Mouse (Mus musculus): ENCODE data around the gene Parp3. TPM values are rescaled to one million over a fixed set of nuclear protein-coding genes. Genes with fewer than 3 reads are reported as not detected.

Parp3 gene
- polyA plus RNA-seq, 1 experiment = 99.0 TPM

- TF ChIP-seq CTCF (IDR thresholded peaks at IDR 0.05; ENCODE audit: borderline replicate concordance, insufficient read depth, low read length) (peak; percentile 5; the same call in 1 of the 2 replicates), POLR2A (IDR thresholded peaks at IDR 0.05; ENCODE audit: low read depth, low read length) (no peak)
- no peak overlapping the region for H3K4me3 ChIP-seq (ENCODE audit: insufficient read depth, low read length)
Measured at GRCm38 (mm10) chr9:106442680-106443079, 34.1 kb downstream of the Parp3 start.

GRCm38 (mm10) chr9:106436566-106436965, 40.2 kb downstream of the Parp3 start:
- Histone ChIP-seq H3K4me1 (ENCODE audit: control insufficient read depth, insufficient read depth, low read length) (0 out of 2 replicates have a peak, but pooled peaks cover 5% of the 10 kb centered on the region), H3K4me3 (ENCODE audit: insufficient read depth, low read length) (no peak overlapping the region), H3K27ac (ENCODE audit: insufficient read depth, low read length) (no peak overlapping the region)
- TF ChIP-seq CTCF (IDR thresholded peaks at IDR 0.05; ENCODE audit: borderline replicate concordance, insufficient read depth, low read length) (no peak), POLR2A (IDR thresholded peaks at IDR 0.05; ENCODE audit: low read depth, low read length) (no peak)

More at GRCm38 (mm10) chr9:106442680-106443079, 34.1 kb downstream of the Parp3 start:
- Histone ChIP-seq H3K4me1 (ENCODE audit: control insufficient read depth, insufficient read depth, low read length) (no peaks in the 10 kb centered on the region), H3K27ac (ENCODE audit: insufficient read depth, low read length) (no peak overlapping the region)

DNA sequence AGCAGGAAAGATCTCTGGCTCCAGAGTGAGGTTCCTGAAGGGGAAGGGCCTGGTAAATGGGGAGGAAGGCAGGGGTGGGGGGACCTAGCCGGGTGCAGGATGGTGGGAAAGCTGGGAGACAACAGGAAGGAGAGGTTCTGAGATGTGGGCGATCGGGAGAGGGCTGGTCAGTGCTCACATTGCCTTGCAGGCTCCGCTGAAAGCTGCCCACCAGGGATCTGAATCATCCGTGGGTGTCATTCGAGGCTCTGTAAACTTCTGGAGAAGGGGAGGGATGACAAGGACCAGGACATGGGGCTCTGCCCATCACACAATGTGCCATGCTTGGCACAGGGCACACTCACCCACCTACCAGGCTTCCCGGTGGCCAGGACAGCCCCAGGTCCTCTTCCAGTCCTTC, 43.4 kb downstream of the Parp3 start:
- TF ChIP-seq CTCF (IDR thresholded peaks at IDR 0.05; ENCODE audit: borderline replicate concordance, insufficient read depth, low read length) (no peak), POLR2A (IDR thresholded peaks at IDR 0.05; ENCODE audit: low read depth, low read length) (peak; percentile 41; the same call in 1 of the 2 replicates)
- H3K27ac ChIP-seq (ENCODE audit: insufficient read depth, low read length) = no peak overlapping the region
- H3K4me3 ChIP-seq (ENCODE audit: insufficient read depth, low read length) = no peak overlapping the region
- H3K4me1 ChIP-seq (ENCODE audit: control insufficient read depth, insufficient read depth, low read length) = 0 out of 2 replicates have a peak, but pooled peaks cover 5% of the 10 kb centered on the region

DNA sequence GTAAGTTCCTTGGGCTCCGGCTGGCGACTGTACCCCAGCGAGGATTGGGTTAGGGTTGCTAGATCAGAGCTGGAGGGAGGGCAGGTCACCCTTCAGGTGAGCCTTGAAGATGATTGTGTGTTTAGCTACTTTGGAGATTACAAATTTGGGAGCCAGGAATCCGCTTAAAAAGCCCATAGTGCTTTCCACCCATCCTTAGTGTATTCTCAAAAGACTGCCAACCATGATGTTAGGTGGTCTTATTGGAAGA, 46.8 kb downstream of the Parp3 start:
- TF ChIP-seq CTCF (IDR thresholded peaks at IDR 0.05; ENCODE audit: borderline replicate concordance, insufficient read depth, low read length) = no peak
- no peak for TF ChIP-seq POLR2A (IDR thresholded peaks at IDR 0.05; ENCODE audit: low read depth, low read length)
- Histone ChIP-seq H3K4me1 (ENCODE audit: control insufficient read depth, insufficient read depth, low read length) (no peaks in the 10 kb centered on the region), H3K27ac (ENCODE audit: insufficient read depth, low read length) (peak overlapping the region; percentile 72), H3K4me3 (ENCODE audit: insufficient read depth, low read length) (peak overlapping the region; percentile 83)

DNA sequence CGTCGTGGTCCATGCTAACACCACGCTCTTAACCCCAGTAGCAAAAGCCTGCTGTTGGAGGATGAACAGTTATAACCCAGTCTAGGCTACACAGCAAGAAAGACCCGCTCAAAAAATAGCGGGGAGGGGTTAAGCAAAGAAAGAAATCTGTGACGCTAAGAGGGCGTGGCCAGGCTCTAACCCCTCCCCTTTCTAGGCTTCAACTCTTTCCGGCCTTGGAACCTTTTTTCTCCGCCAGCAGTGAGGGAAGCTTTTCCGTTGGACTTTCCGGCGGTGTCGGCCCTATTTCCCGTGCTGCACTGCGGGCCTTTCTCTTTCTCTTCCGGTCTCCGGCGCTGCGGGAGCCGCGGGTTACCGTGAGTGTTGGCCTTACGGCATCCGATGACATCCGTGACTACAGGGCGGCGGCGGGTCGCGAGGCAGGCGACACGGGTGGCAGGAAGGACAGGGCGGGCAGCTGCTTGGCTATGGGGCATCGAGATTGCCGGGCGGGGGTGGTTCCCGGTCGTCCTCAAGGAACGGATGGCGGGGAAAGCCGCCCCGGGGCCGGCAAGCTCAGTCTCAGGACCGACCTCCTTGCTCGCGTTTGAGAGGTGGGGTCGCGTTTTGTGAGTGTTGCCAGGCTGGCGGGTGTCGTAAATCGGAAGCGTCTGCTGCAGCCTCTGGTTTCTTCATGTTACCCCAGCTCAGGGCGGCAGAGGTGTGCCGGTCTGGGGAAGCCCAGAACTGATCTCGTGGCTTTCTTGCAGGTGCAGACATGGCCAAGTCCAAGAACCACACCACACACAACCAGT, 47.3 kb downstream of the Parp3 start, which contains the start of gene Rpl29:
Rpl29 (plus strand) TSS at position 234 of the 794 bp plus-strand sequence.
- TF ChIP-seq CTCF (IDR thresholded peaks at IDR 0.05; ENCODE audit: borderline replicate concordance, insufficient read depth, low read length) (no peak), POLR2A (IDR thresholded peaks at IDR 0.05; ENCODE audit: low read depth, low read length) (peak; percentile 76)
- Histone ChIP-seq H3K27ac (ENCODE audit: insufficient read depth, low read length) (peak within 1 kb of the TSS; percentile 83), H3K4me3 (ENCODE audit: insufficient read depth, low read length) (peak within 1 kb of the TSS; percentile 83), H3K4me1 (ENCODE audit: control insufficient read depth, insufficient read depth, low read length) (no peaks in the 10 kb centered on the region)

- no peaks in the 10 kb centered on the region for H3K4me1 ChIP-seq (ENCODE audit: control insufficient read depth, insufficient read depth, low read length)
Measured at GRCm38 (mm10) chr9:106428719-106429220, 48.0 kb downstream of the Parp3 start.

DNA sequence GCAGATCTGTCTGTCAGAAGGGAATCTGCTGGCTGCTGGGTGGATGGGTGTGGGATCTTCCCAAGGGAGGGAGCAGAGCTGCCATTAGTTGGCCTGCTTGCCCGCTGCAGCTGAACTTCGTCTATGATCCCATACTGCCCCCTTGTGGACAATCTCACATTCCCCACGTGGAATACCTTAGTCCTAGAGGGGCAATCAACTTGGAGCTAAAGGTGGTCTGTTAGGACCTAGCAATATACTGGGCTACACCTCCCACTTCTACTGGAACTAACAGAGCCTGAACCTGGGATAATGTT, 54.9 kb downstream of the Parp3 start:
- no peak overlapping the region for H3K27ac ChIP-seq (ENCODE audit: insufficient read depth, low read length)
- TF ChIP-seq POLR2A (IDR thresholded peaks at IDR 0.05; ENCODE audit: low read depth, low read length) (no peak), CTCF (IDR thresholded peaks at IDR 0.05; ENCODE audit: borderline replicate concordance, insufficient read depth, low read length) (peak; percentile 87; the same call in 1 of the 2 replicates)
- no peak overlapping the region for H3K4me3 ChIP-seq (ENCODE audit: insufficient read depth, low read length)
- H3K4me1 ChIP-seq (ENCODE audit: control insufficient read depth, insufficient read depth, low read length) = peaks cover 14% of the 10 kb centered on the region

More at GRCm38 (mm10) chr9:106428719-106429220, 48.0 kb downstream of the Parp3 start:
- Histone ChIP-seq H3K4me3 (ENCODE audit: insufficient read depth, low read length) (peak overlapping the region; percentile 56), H3K27ac (ENCODE audit: insufficient read depth, low read length) (peak overlapping the region; percentile 83)
- TF ChIP-seq CTCF (IDR thresholded peaks at IDR 0.05; ENCODE audit: borderline replicate concordance, insufficient read depth, low read length) (no peak), POLR2A (IDR thresholded peaks at IDR 0.05; ENCODE audit: low read depth, low read length) (no peak)

GRCm38 (mm10) chr9:106421033-106421864, 55.5 kb downstream of the Parp3 start:
- H3K27ac ChIP-seq (ENCODE audit: insufficient read depth, low read length) = no peak overlapping the region
- TF ChIP-seq POLR2A (IDR thresholded peaks at IDR 0.05; ENCODE audit: low read depth, low read length) (no peak), CTCF (IDR thresholded peaks at IDR 0.05; ENCODE audit: borderline replicate concordance, insufficient read depth, low read length) (no peak)
- peaks cover 14% of the 10 kb centered on the region for H3K4me1 ChIP-seq (ENCODE audit: control insufficient read depth, insufficient read depth, low read length)
- no peak overlapping the region for H3K4me3 ChIP-seq (ENCODE audit: insufficient read depth, low read length)

DNA sequence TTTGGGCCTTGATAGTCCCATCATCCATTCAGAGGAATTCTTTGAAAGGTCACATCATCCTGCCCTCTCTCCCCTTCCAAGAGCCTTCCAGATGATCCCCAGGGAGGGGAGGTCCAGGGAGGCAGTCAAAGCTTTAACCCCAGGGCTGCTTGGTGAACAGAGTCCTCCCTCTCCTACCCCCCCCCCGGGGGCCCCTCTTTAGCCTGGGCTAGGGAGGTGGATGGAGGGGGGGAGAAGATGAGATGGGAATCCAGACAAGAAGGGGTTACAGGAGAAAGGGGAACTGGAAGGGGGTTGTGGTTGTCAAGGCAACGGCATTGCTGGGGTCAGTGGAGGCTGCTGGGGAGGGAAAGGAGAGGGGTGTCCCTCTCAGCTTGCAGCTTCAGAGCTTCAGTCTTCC, 56.1 kb downstream of the Parp3 start:
- Histone ChIP-seq H3K27ac (ENCODE audit: insufficient read depth, low read length) (no peak overlapping the region), H3K4me3 (ENCODE audit: insufficient read depth, low read length) (no peak overlapping the region), H3K4me1 (ENCODE audit: control insufficient read depth, insufficient read depth, low read length) (peaks cover 14% of the 10 kb centered on the region)
- TF ChIP-seq CTCF (IDR thresholded peaks at IDR 0.05; ENCODE audit: borderline replicate concordance, insufficient read depth, low read length) (no peak), POLR2A (IDR thresholded peaks at IDR 0.05; ENCODE audit: low read depth, low read length) (no peak)

Other genes starting within 250 kb of the Parp3 start
- 54.2 and 54.7 TPM in 2 replicates for gene Alas1, start 228.3 kb downstream of the Parp3 start, polyA plus RNA-seq (2011; ENCODE audit: insufficient read length, low read depth, missing spikeins)
- 9.4 and 12.0 TPM in 2 replicates for gene Poc1a, start 195.9 kb downstream of the Parp3 start, polyA plus RNA-seq (2011; ENCODE audit: insufficient read length, low read depth, missing spikeins)
- gene Dusp7, start 108.3 kb downstream of the Parp3 start, polyA plus RNA-seq (2011; ENCODE audit: insufficient read length, low read depth, missing spikeins) = 63.0 and 67.2 TPM in 2 replicates
- gene Rpl29, start 47.5 kb downstream of the Parp3 start, polyA plus RNA-seq (2011; ENCODE audit: insufficient read length, low read depth, missing spikeins) = 346 and 369 TPM in 2 replicates
- gene Acy1, start 38.6 kb downstream of the Parp3 start, polyA plus RNA-seq (2011; ENCODE audit: insufficient read length, low read depth, missing spikeins) = 14.9 and 16.0 TPM in 2 replicates
- 16.4 and 16.8 TPM in 2 replicates for gene Abhd14b, start 29.5 kb downstream of the Parp3 start, polyA plus RNA-seq (2011; ENCODE audit: insufficient read length, low read depth, missing spikeins)
- 29.7 and 31.3 TPM in 2 replicates for gene Abhd14a, start 29.3 kb downstream of the Parp3 start, polyA plus RNA-seq (2011; ENCODE audit: insufficient read length, low read depth, missing spikeins)
- gene Pcbp4, start 23.7 kb downstream of the Parp3 start, polyA plus RNA-seq (2011; ENCODE audit: insufficient read length, low read depth, missing spikeins) = 115 and 119 TPM in 2 replicates
- gene Gpr62, start 11.0 kb downstream of the Parp3 start, polyA plus RNA-seq (2011; ENCODE audit: insufficient read length, low read depth, missing spikeins) = not detected in 2 replicates
- 28.0 and 34.8 TPM in 2 replicates for gene Rrp9, start 986 bp downstream of the Parp3 start, polyA plus RNA-seq (2011; ENCODE audit: insufficient read length, low read depth, missing spikeins)
- not detected in 2 replicates for gene Iqcf1, start 23.0 kb upstream of the Parp3 start, polyA plus RNA-seq (2011; ENCODE audit: insufficient read length, low read depth, missing spikeins)
- gene Iqcf5, start 37.6 kb upstream of the Parp3 start, polyA plus RNA-seq (2011; ENCODE audit: insufficient read length, low read depth, missing spikeins) = not detected in 2 replicates
- gene Iqcf3, start 84.7 kb upstream of the Parp3 start, polyA plus RNA-seq (2011; ENCODE audit: insufficient read length, low read depth, missing spikeins) = not detected in 2 replicates
- not detected in 2 replicates for gene Iqcf4, start 94.0 kb upstream of the Parp3 start, polyA plus RNA-seq (2011; ENCODE audit: insufficient read length, low read depth, missing spikeins)
- not detected in 2 replicates for gene Iqcf6, start 149.6 kb upstream of the Parp3 start, polyA plus RNA-seq (2011; ENCODE audit: insufficient read length, low read depth, missing spikeins)
- not detected in 2 replicates for gene Grm2, start 179.1 kb upstream of the Parp3 start, polyA plus RNA-seq (2011; ENCODE audit: insufficient read length, low read depth, missing spikeins)
- 85.2 and 90.1 TPM in 2 replicates for gene Tex264, start 209.0 kb upstream of the Parp3 start, polyA plus RNA-seq (2011; ENCODE audit: insufficient read length, low read depth, missing spikeins)